Mouse (Mus musculus) kidney, adult 2 months (tissue): Measurements from ENCODE around the gene Apon.
"Not testable (repeated sequence)": the region's sequence is repeated elsewhere in the genome, so short reads cannot be mapped to it uniquely, and the experiment has no call there.

ENCODE experiments used
- CTCF ChIP-seq: fragments of 200-500 bp; conservative IDR thresholded peaks from 2 replicates; pipeline ENCODE4 v1.5.1; 2011; ENCODE audit warnings: low read depth, mild to moderate bottlenecking, control low read depth, low read length, moderate library complexity, mixed read lengths; ENCODE audit not compliant: insufficient read depth, insufficient read length
- POLR2A ChIP-seq: fragments of 200-500 bp; IDR thresholded peaks from one replicate; pipeline ENCODE4 v1.6.1; 2011; ENCODE audit warnings: low read depth, low read length, control low read depth

DNA sequence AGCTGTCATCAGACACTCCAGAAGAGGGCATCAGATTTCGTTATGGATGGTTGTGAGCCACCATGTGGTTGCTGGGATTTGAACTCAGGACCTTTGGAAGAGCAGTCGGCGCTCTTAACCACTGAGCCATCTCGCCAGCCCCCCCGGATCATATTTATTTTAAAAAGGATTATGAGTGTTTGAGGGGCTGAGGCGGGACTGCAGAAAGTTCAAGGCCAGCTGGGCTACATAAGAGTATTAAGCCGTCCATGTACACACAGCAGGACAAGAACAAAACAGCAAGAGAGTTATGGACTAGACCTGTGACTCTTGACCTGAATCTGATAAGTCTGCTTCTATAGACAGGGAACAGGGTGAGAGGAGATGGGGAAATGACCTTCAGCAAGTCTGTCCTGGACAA is 6.5 kb downstream of the Apon start:
- not testable (repeated sequence) for TF ChIP-seq CTCF, POLR2A
